Mouse (Mus musculus) neural tube, embryonic 15.5 days (tissue): Measurements from ENCODE around the gene Xylt1. TPM values are rescaled to one million over a fixed set of nuclear protein-coding genes. Genes with fewer than 3 reads are reported as not detected.

ENCODE experiments used
- ATAC-seq: fragments of 200-750 bp; cut with Nextera tagmentation; 2 replicates; pipeline ENCODE4 v1.8.0; 2017; ENCODE audit warnings: mild to moderate bottlenecking, moderate TSS enrichment, moderate library complexity; ENCODE audit not compliant: low FRiP score
- H3K27ac ChIP-seq: fragments of 300-500 bp; sonication (generic); replicated peaks from 2 replicates; pipeline ENCODE4 v1.5.1; 2015; ENCODE audit warnings: mild to moderate bottlenecking, inconsistent platforms
- H3K27me3 ChIP-seq: fragments of 300-500 bp; sonication (generic); replicated peaks from 2 replicates; pipeline ENCODE4 v1.6.1; 2015; ENCODE audit warnings: inconsistent platforms
- H3K36me3 ChIP-seq: fragments of 300-500 bp; sonication (generic); 2 replicates; pipeline ENCODE4 v1.6.1; 2015; ENCODE audit warnings: inconsistent platforms
- H3K4me1 ChIP-seq: fragments of 300-500 bp; sonication (generic); 2 replicates; pipeline ENCODE4 v1.6.1; 2015; ENCODE audit warnings: inconsistent platforms
- H3K4me2 ChIP-seq: fragments of 300-500 bp; sonication (generic); 2 replicates; pipeline ENCODE4 v1.6.1; 2015; ENCODE audit warnings: inconsistent platforms, mild to moderate bottlenecking, moderate library complexity
- H3K4me3 ChIP-seq: fragments of 300-500 bp; sonication (generic); replicated peaks from 2 replicates; pipeline ENCODE4 v1.5.1; 2015; ENCODE audit warnings: mild to moderate bottlenecking, inconsistent platforms
- H3K9ac ChIP-seq: fragments of 300-500 bp; sonication (generic); replicated peaks from 2 replicates; pipeline ENCODE4 v1.6.1; 2015; ENCODE audit warnings: mild to moderate bottlenecking, inconsistent platforms
- H3K9me3 ChIP-seq: fragments of 300-500 bp; sonication (generic); replicated peaks from 2 replicates; pipeline ENCODE4 v1.6.1; 2016; ENCODE audit warnings: inconsistent platforms
- WGBS: fragments of 180-500 bp; shearing (Covaris S2); methylation state at CpG from one replicate; pipeline ENCODE4 v1.1.7; 2015; ENCODE audit warnings: mixed read lengths; 5-methylcytosine and 5-hydroxymethylcytosine counted together
- polyA plus RNA-seq: library from polyadenylated mRNA; unstranded; fragments of >200 nt; fragmentation: Nextera tagmentation; extraction: Ambion mirVana; gene quantifications from 2 replicates; pipeline ENCODE4 v1.2.1, GENCODE M21; 2015

The Xylt1 gene
- polyA plus RNA-seq, 1 experiment from 2014 or later = 2.3 TPM

DNA sequence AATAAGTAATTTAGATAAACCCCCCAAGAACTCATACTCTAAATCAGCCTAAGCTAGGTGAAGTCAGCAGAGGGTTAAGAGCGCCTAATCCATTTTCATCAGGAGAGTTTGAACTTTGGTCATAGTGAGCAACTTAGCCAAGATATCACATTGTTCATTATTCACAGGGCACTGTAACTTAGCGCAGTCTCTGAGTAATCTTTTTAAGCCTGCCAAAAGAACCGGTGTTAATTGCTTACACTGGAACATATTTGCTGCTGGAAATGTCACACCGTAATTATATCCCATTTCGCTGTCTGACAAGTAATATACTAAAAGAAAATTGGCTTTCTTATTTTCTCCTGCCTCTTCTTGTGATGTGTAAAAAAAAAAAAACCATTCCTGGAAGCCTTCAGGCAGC is 190.9 kb downstream of the Xylt1 start:
- no peaks in the 10 kb centered on the region for H3K4me1 ChIP-seq
- no peak overlapping the region for H3K4me2 ChIP-seq
- 77% methylated on average over 5 of the region's 5 CpGs for WGBS
- H3K9me3 ChIP-seq = no peaks in the 10 kb centered on the region
- no peaks in the 10 kb centered on the region for H3K27me3 ChIP-seq
- no peak overlapping the region for H3K9ac ChIP-seq
- no peaks in the 10 kb centered on the region for H3K36me3 ChIP-seq
- H3K27ac ChIP-seq = no peak overlapping the region
- no peak overlapping the region for H3K4me3 ChIP-seq
- no peak for ATAC-seq

DNA sequence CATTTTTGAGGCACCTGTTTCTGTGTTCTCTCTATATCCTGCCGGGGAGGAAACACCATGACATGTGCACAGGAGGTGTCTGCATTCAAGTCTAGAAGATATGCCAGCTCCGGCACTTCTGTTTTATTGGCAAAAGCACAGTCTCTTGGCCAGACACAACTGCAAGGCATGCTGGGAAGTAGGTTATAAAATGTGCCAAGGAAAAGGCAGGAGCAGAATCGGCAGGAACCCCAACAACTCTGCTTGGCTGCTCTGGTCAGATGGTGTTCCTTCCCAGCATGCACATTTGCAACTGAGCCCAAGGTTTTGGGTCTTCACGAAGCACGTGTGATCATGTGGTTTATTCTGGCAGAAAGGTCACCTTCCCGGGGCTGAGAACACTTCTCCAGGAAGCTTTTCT is 192.4 kb downstream of the Xylt1 start:
- no peaks in the 10 kb centered on the region for H3K9me3 ChIP-seq
- no peak overlapping the region for H3K4me3 ChIP-seq
- H3K4me2 ChIP-seq = no peak overlapping the region
- no peak overlapping the region for H3K9ac ChIP-seq
- no peaks in the 10 kb centered on the region for H3K4me1 ChIP-seq
- WGBS = 66% methylated on average over 6 of the region's 6 CpGs
- H3K27ac ChIP-seq = no peak overlapping the region
- H3K36me3 ChIP-seq = no peaks in the 10 kb centered on the region
- ATAC-seq = no peak
- no peaks in the 10 kb centered on the region for H3K27me3 ChIP-seq

DNA sequence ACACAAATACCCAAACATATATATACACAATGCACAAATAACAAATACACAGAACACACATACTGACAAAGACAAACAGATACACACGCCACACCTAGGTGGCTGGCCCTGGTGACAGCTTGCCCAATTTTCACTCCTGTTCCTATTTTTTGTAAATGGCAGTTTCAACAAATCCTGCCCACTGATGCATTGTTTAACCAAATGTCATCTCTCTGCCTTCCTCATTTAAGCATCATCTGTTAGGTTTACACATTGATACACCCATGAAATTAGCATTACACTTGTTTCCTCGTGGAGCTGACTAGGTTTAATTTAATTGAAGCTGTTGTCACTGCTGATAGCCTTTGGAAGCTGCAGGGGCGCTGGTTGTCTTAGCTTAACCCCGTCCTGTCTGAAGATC is 194.6 kb downstream of the Xylt1 start:
- ATAC-seq = no peak
- 37% methylated on average over 4 of the region's 4 CpGs for WGBS

DNA sequence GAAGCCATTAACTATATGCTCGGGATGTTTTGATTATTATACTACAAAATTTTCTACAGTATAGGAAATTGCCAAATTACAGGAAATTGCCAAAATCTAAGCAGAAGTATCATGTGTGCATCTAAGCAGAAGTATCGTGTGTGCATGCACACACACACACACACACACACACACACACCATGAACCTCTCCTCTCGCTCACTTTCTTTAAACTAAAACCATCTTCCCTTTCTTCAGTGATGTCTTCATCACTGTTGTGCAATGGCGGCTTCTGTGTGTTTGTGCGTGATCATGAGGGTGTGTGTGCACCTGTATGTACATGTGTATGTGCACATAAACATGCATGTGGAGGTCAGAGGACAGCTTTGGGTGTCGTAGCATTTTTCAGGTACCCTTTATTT is 196.3 kb downstream of the Xylt1 start:
- Histone ChIP-seq H3K4me3 (no peak overlapping the region), H3K36me3 (no peaks in the 10 kb centered on the region), H3K27ac (no peak overlapping the region), H3K4me1 (no peaks in the 10 kb centered on the region), H3K4me2 (no peak overlapping the region), H3K9ac (no peak overlapping the region), H3K27me3 (no peaks in the 10 kb centered on the region), H3K9me3 (no peaks in the 10 kb centered on the region)
- ATAC-seq = no peak
- 97% methylated on average over 6 of the region's 6 CpGs for WGBS

More for the DNA sequence above, 194.6 kb downstream of the Xylt1 start:
- H3K27ac ChIP-seq = no peak overlapping the region
- H3K4me3 ChIP-seq = no peak overlapping the region
- H3K4me1 ChIP-seq = no peaks in the 10 kb centered on the region
- no peaks in the 10 kb centered on the region for H3K9me3 ChIP-seq
- no peak overlapping the region for H3K9ac ChIP-seq
- H3K4me2 ChIP-seq = no peak overlapping the region
- H3K27me3 ChIP-seq = no peaks in the 10 kb centered on the region
- no peaks in the 10 kb centered on the region for H3K36me3 ChIP-seq

DNA sequence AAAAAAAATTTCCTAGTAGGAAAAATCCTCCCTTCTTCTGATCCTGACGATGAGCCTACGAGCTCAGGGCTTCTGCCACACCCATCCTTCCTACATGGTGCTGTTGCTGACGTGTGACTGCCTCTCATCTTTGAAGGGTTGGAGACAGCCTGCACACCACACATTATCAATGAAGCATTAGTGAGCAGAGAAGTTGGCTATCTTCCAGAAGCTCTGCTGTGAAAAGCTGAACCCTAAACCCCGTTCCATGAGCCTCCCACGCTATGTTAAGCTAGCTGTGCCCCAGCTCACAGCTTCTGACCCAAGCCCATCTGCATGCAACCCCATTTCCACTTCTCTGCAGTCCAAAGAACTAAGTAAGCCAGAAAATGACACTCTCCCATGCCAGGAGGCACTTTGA is 204.4 kb downstream of the Xylt1 start:
- no peak for ATAC-seq
- Histone ChIP-seq H3K4me3 (no peak overlapping the region), H3K4me1 (peaks cover 6% of the 10 kb centered on the region; the same call in 1 of the 2 replicates), H3K9me3 (no peaks in the 10 kb centered on the region), H3K4me2 (no peak overlapping the region), H3K9ac (no peak overlapping the region), H3K36me3 (no peaks in the 10 kb centered on the region), H3K27ac (no peak overlapping the region; the same call in 1 of the 2 replicates), H3K27me3 (no peaks in the 10 kb centered on the region)
- WGBS = 57% methylated on average over 5 of the region's 5 CpGs

DNA sequence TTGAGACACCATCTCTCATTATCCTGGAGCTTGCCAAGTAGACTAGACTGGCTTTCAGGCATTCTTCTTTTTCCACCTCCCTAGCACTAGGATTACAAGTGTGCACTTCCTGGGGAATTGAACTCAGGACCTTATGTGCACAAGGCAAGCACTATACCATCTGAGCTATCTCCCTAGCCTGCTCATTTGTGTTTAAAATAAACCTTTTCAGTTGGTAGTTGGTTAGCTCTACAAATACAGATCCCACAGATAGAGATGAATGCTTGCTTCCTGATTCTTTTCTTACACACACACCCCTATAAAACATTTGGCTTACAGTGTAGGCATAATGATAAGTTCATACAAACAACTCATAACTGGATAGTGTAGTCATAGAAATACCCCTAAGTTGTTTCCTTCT is 206.0 kb downstream of the Xylt1 start:
- Histone ChIP-seq H3K9ac (no peak overlapping the region), H3K36me3 (no peaks in the 10 kb centered on the region), H3K4me2 (no peak overlapping the region), H3K4me1 (peaks cover 6% of the 10 kb centered on the region; the same call in 1 of the 2 replicates), H3K4me3 (no peak overlapping the region), H3K27ac (no peak overlapping the region), H3K27me3 (no peaks in the 10 kb centered on the region), H3K9me3 (no peaks in the 10 kb centered on the region)
- ATAC-seq = no peak

DNA sequence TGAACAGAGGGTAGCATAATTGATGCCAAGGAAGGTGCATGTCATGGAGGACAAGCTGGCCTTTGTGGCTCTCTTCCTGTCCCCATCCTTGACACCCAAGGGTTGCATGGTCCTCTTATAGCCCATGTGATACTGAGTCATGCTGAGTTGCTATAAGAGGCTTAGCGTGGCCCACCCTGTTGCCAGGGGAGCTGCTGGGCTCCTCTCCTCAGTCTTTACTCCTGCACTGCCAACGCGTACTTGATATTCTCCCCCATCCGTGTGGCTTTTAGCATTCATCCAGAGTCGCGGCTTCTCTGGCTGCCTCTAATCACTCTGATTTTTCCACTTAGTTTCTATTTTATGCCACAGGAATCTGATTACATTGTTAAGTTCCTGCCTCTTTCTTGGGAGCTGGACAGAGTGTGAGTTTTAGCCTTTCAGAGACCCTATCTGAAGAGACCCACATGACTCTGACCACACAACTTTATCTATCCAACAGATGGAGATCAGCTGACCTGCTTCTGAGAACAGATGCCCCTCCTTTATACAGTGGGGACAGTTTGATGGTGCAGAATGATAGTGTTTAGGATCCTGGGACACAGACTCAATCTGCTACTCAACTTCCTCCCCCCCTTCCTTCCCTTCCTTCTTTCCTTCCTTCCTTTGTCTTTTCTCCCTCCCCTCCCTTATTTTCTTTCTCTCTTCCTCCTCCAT is 206.6 kb downstream of the Xylt1 start:
- no peak for ATAC-seq
- WGBS = 70% methylated on average over 6 of the region's 6 CpGs
- Histone ChIP-seq H3K4me1 (peaks cover 6% of the 10 kb centered on the region; the same call in 1 of the 2 replicates), H3K9ac (no peak overlapping the region), H3K27ac (no peak overlapping the region), H3K36me3 (no peaks in the 10 kb centered on the region), H3K27me3 (no peaks in the 10 kb centered on the region), H3K4me3 (no peak overlapping the region), H3K9me3 (no peaks in the 10 kb centered on the region), H3K4me2 (no peak overlapping the region)

DNA sequence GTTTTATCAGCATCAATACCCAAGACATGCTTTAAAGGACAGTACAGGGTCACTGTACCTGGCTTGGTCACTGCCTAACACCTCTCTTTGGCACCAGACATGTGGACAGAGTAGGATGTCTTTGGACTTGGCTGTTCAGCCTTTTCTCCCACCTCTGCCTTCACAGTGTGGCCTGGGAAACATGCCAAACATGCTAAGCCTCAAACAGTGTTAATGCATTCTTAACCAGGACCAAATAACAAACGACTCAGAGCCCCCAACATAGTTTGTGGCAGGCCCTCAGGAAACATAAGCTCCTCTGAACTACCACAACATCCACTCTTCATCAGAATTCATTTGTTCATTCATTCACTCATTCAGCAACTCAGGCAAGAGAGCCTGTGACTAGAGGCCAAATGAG is 207.6 kb downstream of the Xylt1 start:
- Histone ChIP-seq H3K36me3 (no peaks in the 10 kb centered on the region), H3K9ac (no peak overlapping the region), H3K4me1 (peaks cover 6% of the 10 kb centered on the region; the same call in 1 of the 2 replicates), H3K4me2 (no peak overlapping the region), H3K27ac (no peak overlapping the region), H3K27me3 (no peaks in the 10 kb centered on the region), H3K4me3 (no peak overlapping the region), H3K9me3 (no peaks in the 10 kb centered on the region)
- ATAC-seq = no peak
- WGBS = 53% methylated on average over 1 of the region's 1 CpGs

DNA sequence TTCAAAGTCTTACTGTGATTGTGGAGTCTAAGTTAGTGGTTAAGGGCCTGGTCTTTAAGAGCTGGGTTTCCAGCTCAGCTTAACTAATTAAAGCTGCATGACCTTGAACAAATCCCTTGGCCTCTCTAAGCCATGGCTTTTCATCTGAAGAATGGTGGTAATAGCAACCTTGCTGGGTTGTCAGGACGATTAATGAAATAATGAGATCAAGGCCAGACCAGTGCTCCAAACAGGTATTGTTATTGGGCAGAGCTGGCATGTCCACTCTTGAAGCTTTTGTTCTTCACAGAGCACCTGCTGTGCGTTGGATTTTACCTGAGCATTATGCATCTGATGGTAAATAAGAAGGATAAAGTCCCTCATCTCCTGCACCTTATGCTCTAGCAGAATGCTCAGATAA is 208.6 kb downstream of the Xylt1 start:
- H3K36me3 ChIP-seq = 0 out of 2 replicates have a peak, but pooled peaks cover 5% of the 10 kb centered on the region
- H3K4me2 ChIP-seq = no peak overlapping the region
- no peak for ATAC-seq
- no peaks in the 10 kb centered on the region for H3K27me3 ChIP-seq
- peaks cover 6% of the 10 kb centered on the region; the same call in 1 of the 2 replicates for H3K4me1 ChIP-seq
- no peak overlapping the region for H3K9ac ChIP-seq
- no peak overlapping the region for H3K27ac ChIP-seq
- no peak overlapping the region for H3K4me3 ChIP-seq
- 74% methylated on average over 2 of the region's 2 CpGs for WGBS
- no peaks in the 10 kb centered on the region for H3K9me3 ChIP-seq

DNA sequence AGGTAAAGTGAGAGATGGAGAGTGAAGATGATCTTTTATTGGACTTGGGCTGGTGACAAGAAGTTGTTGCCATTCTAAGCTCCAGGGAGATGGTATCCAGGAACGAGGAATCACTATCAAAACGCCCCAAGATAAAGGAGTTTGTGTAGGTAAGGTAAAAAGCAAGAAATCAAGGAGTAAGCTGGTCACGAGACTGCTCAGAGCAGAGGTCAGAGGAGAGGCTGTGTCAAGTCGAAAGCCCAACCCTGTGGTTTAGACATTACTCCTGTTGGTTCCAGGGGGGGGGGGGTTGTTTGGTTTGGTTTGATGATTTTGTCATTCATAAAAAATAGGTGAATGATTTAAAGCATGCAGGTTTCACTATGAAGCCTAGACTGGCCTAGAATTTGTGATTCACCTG is 209.0 kb downstream of the Xylt1 start:
- Histone ChIP-seq H3K4me3 (no peak overlapping the region), H3K4me2 (no peak overlapping the region), H3K9ac (no peak overlapping the region), H3K27me3 (no peaks in the 10 kb centered on the region), H3K9me3 (no peaks in the 10 kb centered on the region), H3K27ac (no peak overlapping the region), H3K36me3 (0 out of 2 replicates have a peak, but pooled peaks cover 5% of the 10 kb centered on the region), H3K4me1 (peaks cover 6% of the 10 kb centered on the region; the same call in 1 of the 2 replicates)
- WGBS = 84% methylated on average over 4 of the region's 4 CpGs
- no peak for ATAC-seq

DNA sequence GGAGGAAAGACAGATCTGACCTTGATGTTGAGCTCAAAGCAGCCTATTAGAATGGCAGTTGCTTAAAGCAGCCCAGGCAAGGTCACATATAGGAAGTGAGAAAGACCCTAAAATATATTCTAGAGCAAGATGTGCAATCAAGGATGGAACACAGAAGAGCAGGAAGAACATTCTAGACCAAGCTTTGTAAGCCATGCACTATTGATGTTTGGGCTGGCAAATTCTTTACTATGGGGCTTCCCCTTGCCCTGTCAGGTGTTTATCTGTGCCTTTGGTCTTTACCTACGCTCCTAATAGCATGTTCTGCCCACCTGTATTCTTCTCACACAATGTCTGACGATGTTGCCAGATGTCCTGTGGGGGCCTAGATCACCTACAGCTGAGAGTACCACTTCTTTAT is 213.4 kb downstream of the Xylt1 start:
- WGBS = 91% methylated on average over 2 of the region's 2 CpGs

DNA sequence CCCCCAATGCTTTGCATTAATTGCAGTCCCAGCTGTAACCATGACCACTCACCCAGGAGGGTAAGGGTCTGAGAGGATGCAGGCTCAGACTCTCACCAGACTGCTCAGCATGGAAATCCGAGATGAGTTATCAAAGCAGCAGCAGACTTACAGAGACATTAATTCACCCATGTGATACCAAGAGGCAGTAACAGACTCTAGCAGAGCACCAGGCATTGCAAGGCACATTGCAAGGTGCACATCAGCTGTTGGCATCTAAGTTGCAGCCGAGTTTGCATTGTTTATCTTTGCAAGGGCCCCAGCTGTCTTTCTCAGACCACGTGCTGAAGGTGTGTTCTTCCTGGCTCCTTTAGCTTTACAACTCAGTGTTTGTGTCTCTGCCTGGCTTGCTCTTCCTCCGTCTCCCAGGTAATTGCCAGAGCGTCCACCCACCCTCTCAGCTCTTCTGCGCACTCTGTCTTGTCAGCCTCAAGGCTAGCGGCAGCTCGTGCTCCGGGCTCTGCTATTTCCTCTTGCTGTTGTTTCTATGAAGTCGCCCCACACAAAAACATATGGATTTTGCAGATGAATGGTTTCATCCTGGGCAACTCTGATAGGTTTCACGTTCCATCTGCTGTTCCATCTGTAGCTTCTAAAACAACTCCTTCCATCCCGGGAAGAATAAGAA is 214.4 kb downstream of the Xylt1 start:
- H3K4me1 ChIP-seq = peaks cover 6% of the 10 kb centered on the region
- H3K4me3 ChIP-seq = no peak overlapping the region
- no peak overlapping the region for H3K27ac ChIP-seq
- WGBS = 71% methylated on average over 12 of the region's 12 CpGs
- H3K27me3 ChIP-seq = no peaks in the 10 kb centered on the region
- 0 out of 2 replicates have a peak, but pooled peaks cover 5% of the 10 kb centered on the region for H3K36me3 ChIP-seq
- no peak for ATAC-seq
- no peaks in the 10 kb centered on the region for H3K9me3 ChIP-seq
- H3K9ac ChIP-seq = no peak overlapping the region
- H3K4me2 ChIP-seq = no peak overlapping the region

More for the DNA sequence above, 213.4 kb downstream of the Xylt1 start:
- Histone ChIP-seq H3K27ac (no peak overlapping the region), H3K9ac (no peak overlapping the region), H3K4me1 (peaks cover 4% of the 10 kb centered on the region; the same call in 1 of the 2 replicates), H3K4me3 (no peak overlapping the region), H3K36me3 (0 out of 2 replicates have a peak, but pooled peaks cover 5% of the 10 kb centered on the region), H3K4me2 (no peak overlapping the region), H3K9me3 (no peaks in the 10 kb centered on the region), H3K27me3 (no peaks in the 10 kb centered on the region)
- ATAC-seq = no peak
